Mouse (Mus musculus) lung, embryonic 16.5 days (tissue): ENCODE results near the gene Cdc42se2. TPM values are rescaled to one million over a fixed set of nuclear protein-coding genes. Genes with fewer than 3 reads are reported as not detected.

Source experiments
- ATAC-seq: fragments of 200-750 bp; cut with Nextera tagmentation; 2 replicates; pipeline ENCODE4 v1.8.0; 2017; ENCODE audit warnings: low read depth, mild to moderate bottlenecking, moderate library complexity
- H3K27ac ChIP-seq: fragments of 300-500 bp; sonication (generic); 2 replicates; pipeline ENCODE4 v1.5.1; 2014; ENCODE audit warnings: mild to moderate bottlenecking, control low read depth, low read length
- H3K27me3 ChIP-seq: fragments of 300-500 bp; sonication (generic); 2 replicates; pipeline ENCODE4 v1.6.1; 2014; ENCODE audit warnings: low read depth, low read length, mixed read lengths; ENCODE audit not compliant: control insufficient read depth, insufficient read depth
- H3K36me3 ChIP-seq: fragments of 300-500 bp; sonication (generic); 2 replicates; pipeline ENCODE4 v1.6.1; 2014; ENCODE audit warnings: low read length; ENCODE audit not compliant: control insufficient read depth, insufficient read depth
- H3K4me1 ChIP-seq: fragments of 300-500 bp; sonication (generic); replicated peaks from 2 replicates; pipeline ENCODE4 v1.6.1; 2014; ENCODE audit warnings: low read length, mixed read lengths; ENCODE audit not compliant: control insufficient read depth, insufficient read depth
- H3K4me2 ChIP-seq: fragments of 300-500 bp; sonication (generic); 2 replicates; pipeline ENCODE4 v1.6.1; 2014; ENCODE audit warnings: low read depth, low read length, control low read depth
- H3K4me3 ChIP-seq: fragments of 300-500 bp; sonication (generic); 2 replicates; pipeline ENCODE4 v1.5.1; 2014; ENCODE audit warnings: mild to moderate bottlenecking, low read length, control low read depth
- H3K9ac ChIP-seq: fragments of 300-500 bp; sonication (generic); 2 replicates; pipeline ENCODE4 v1.6.1; 2014; ENCODE audit warnings: low read length, control low read depth
- H3K9me3 ChIP-seq: fragments of 300-500 bp; sonication (generic); 2 replicates; pipeline ENCODE4 v1.6.1; 2016; ENCODE audit warnings: low read length; ENCODE audit not compliant: control insufficient read depth
- WGBS: fragments of 180-500 bp; shearing (Covaris S2); extraction: QIAGEN DNeasy Blood & Tissue Kit; methylation state at CpG from one replicate; pipeline ENCODE4 v1.1.7; 2014; 5-methylcytosine and 5-hydroxymethylcytosine counted together
- polyA plus RNA-seq: library from polyadenylated mRNA; unstranded; fragments of >200 nt; fragmentation: Nextera tagmentation; extraction: Ambion mirVana; gene quantifications from 2 replicates; pipeline ENCODE4 v1.2.1, GENCODE M21; 2015

Cdc42se2 gene
- polyA plus RNA-seq, 1 experiment from 2014 or later: 69.7 TPM

DNA sequence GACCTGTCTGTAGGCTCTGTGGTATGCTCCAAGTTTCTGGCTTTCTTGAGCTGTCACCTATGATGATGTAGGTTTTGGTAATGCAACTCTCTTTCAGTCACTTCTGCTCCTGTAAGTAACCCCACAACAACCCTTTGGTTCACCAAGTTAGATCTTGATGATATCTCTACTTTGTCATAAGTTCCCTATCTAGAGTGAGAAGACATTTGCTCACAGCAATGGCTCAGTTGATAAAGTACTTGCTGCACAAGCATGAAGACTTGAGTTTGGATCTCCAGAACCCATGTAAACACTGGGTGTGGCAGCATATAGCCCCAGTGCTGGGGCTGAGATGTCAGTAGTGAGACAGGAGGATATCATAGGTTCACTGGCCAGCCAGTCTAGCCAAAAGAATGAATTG lies 28.2 kb upstream of the Cdc42se2 start:
- no peaks in the 10 kb centered on the region for H3K36me3 ChIP-seq
- H3K9me3 ChIP-seq: no peaks in the 10 kb centered on the region
- H3K4me3 ChIP-seq: no peak overlapping the region
- no peak for ATAC-seq
- H3K27me3 ChIP-seq: no peaks in the 10 kb centered on the region
- no peak overlapping the region for H3K9ac ChIP-seq
- no peaks in the 10 kb centered on the region for H3K4me1 ChIP-seq
- no peak overlapping the region for H3K4me2 ChIP-seq
- no peak overlapping the region for H3K27ac ChIP-seq

- H3K9me3 ChIP-seq: no peaks in the 10 kb centered on the region
- no peak overlapping the region for H3K4me3 ChIP-seq
- 57% methylated on average over 8 of the region's 8 CpGs for WGBS
- no peaks in the 10 kb centered on the region for H3K27me3 ChIP-seq
- H3K9ac ChIP-seq: no peak overlapping the region
- H3K4me1 ChIP-seq: no peaks in the 10 kb centered on the region
- no peak for ATAC-seq
- H3K27ac ChIP-seq: no peak overlapping the region
- H3K4me2 ChIP-seq: no peak overlapping the region
- no peaks in the 10 kb centered on the region for H3K36me3 ChIP-seq
Measured at GRCm38 (mm10) chr11:54812812-54813516, 25.5 kb upstream of the Cdc42se2 start.

DNA sequence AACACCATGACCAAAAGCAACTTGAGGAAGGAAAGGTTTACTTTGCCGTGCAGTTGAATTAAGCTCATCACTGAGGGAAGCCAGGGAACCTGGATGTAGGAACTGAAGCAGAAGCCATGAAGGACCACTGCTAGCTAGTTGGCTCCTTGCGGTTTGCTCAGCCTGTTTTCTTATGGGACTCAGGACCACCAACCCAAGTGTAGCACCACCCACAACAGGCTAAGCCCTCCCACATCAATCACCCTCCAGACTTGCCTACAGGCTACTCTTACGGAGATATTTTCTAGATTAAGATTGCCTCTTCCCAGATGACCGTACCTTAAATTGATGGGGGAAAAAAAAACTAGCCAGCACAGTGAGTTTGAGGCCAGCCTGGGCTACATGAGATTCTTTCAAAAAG lies 24.8 kb upstream of the Cdc42se2 start:
- H3K27me3 ChIP-seq: no peaks in the 10 kb centered on the region
- no peak overlapping the region for H3K4me3 ChIP-seq
- H3K4me1 ChIP-seq: no peaks in the 10 kb centered on the region
- 62% methylated on average over 4 of the region's 4 CpGs for WGBS
- H3K27ac ChIP-seq: no peak overlapping the region
- no peak overlapping the region for H3K9ac ChIP-seq
- H3K9me3 ChIP-seq: no peaks in the 10 kb centered on the region
- no peak for ATAC-seq
- H3K4me2 ChIP-seq: no peak overlapping the region
- H3K36me3 ChIP-seq: no peaks in the 10 kb centered on the region

DNA sequence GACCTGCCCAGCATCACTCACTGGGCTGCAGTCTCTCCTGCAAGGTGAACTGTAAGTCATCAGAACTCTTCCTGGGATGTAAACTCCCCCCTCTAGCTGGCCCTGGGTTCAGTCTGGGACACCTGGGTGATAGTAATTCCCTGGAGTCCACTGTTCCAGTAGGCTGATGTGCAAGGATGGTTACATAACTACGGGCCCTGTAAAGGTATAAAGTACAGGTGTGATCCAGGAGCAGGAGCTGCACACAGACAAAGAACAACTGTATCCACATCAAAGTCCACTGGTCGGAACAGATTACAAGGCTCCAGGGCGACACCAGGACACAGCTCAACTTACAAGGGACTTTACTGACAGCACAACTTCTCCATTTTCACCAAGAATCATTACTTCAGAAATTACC lies 23.6 kb upstream of the Cdc42se2 start:
- WGBS: 62% methylated on average over 3 of the region's 3 CpGs

GRCm38 (mm10) chr11:54809582-54809981 lies 22.1 kb upstream of the Cdc42se2 start:
- no peaks in the 10 kb centered on the region for H3K4me1 ChIP-seq
- no peak overlapping the region for H3K9ac ChIP-seq
- H3K36me3 ChIP-seq: no peaks in the 10 kb centered on the region
- no peaks in the 10 kb centered on the region for H3K9me3 ChIP-seq
- no peak for ATAC-seq
- H3K4me3 ChIP-seq: no peak overlapping the region
- no peaks in the 10 kb centered on the region for H3K27me3 ChIP-seq
- no peak overlapping the region for H3K4me2 ChIP-seq
- no peak overlapping the region for H3K27ac ChIP-seq
- WGBS: 73% methylated on average over 5 of the region's 5 CpGs

More for the DNA sequence above, 23.6 kb upstream of the Cdc42se2 start:
- Histone ChIP-seq H3K4me1 (no peaks in the 10 kb centered on the region), H3K27ac (no peak overlapping the region), H3K9ac (no peak overlapping the region), H3K9me3 (no peaks in the 10 kb centered on the region), H3K4me2 (no peak overlapping the region), H3K36me3 (no peaks in the 10 kb centered on the region), H3K4me3 (no peak overlapping the region), H3K27me3 (no peaks in the 10 kb centered on the region)
- ATAC-seq: no peak

DNA sequence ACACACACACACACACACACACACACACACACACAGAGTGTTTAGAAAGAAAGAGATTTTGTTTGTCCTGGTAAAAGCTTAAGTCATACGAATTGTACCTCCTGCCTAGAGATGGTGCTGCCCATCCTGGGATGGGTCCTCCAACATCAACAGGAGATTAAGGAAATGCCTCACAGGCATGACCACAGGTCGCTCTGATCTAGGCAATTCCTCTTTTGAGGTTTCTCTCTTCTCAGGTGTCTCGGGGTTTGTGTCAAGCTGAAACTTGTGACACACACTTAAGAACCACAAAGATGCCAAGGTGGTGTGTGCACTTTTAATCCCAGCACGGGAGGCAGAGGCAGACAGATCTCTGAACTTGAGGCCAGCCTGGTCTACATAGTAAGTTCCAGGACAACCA lies 20.7 kb upstream of the Cdc42se2 start:
- Histone ChIP-seq H3K9ac (no peak overlapping the region), H3K9me3 (no peaks in the 10 kb centered on the region), H3K27me3 (no peaks in the 10 kb centered on the region), H3K36me3 (no peaks in the 10 kb centered on the region), H3K27ac (no peak overlapping the region), H3K4me3 (no peak overlapping the region), H3K4me2 (no peak overlapping the region), H3K4me1 (no peaks in the 10 kb centered on the region)
- 73% methylated on average over 4 of the region's 4 CpGs for WGBS
- ATAC-seq: no peak

DNA sequence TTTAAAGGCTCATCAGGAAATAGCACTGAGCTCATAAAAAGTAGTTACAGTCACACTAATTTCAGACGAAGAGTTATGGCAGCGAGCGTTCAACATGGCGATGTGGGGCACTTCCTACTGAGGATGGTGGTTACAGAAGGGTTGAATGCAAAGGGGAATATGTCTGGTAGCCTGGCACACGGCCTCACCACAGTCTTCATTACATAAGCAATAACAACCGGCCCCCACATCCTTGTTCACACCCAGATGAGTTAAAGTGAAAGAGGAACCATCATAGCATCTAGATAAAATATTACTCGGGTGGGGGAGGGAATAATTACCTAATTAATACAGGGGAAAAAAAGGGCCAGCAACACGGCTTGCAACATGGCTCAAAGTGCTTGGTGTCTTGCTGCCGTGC lies 20.2 kb upstream of the Cdc42se2 start:
- WGBS: 71% methylated on average over 9 of the region's 9 CpGs
- Histone ChIP-seq H3K9me3 (no peaks in the 10 kb centered on the region), H3K4me2 (no peak overlapping the region), H3K9ac (no peak overlapping the region), H3K27me3 (no peaks in the 10 kb centered on the region), H3K4me3 (no peak overlapping the region), H3K36me3 (no peaks in the 10 kb centered on the region), H3K27ac (no peak overlapping the region), H3K4me1 (no peaks in the 10 kb centered on the region)
- no peak for ATAC-seq

GRCm38 (mm10) chr11:54806891-54807290 lies 19.4 kb upstream of the Cdc42se2 start:
- no peaks in the 10 kb centered on the region for H3K27me3 ChIP-seq
- H3K4me3 ChIP-seq: no peak overlapping the region
- no peaks in the 10 kb centered on the region for H3K36me3 ChIP-seq
- ATAC-seq: no peak
- H3K9ac ChIP-seq: no peak overlapping the region
- WGBS: 87% methylated on average over 28 of the region's 28 CpGs
- no peak overlapping the region for H3K4me2 ChIP-seq
- H3K27ac ChIP-seq: no peak overlapping the region
- H3K9me3 ChIP-seq: no peaks in the 10 kb centered on the region
- no peaks in the 10 kb centered on the region for H3K4me1 ChIP-seq

- Histone ChIP-seq H3K4me2 (no peak overlapping the region), H3K27me3 (no peaks in the 10 kb centered on the region), H3K9ac (no peak overlapping the region), H3K9me3 (no peaks in the 10 kb centered on the region), H3K27ac (no peak overlapping the region), H3K4me1 (no peaks in the 10 kb centered on the region), H3K36me3 (no peaks in the 10 kb centered on the region), H3K4me3 (no peak overlapping the region)
- ATAC-seq: no peak
- WGBS: 83% methylated on average over 4 of the region's 4 CpGs
Measured at GRCm38 (mm10) chr11:54805196-54805595, 17.7 kb upstream of the Cdc42se2 start.

- no peak overlapping the region for H3K4me2 ChIP-seq
- H3K27me3 ChIP-seq: no peaks in the 10 kb centered on the region
- H3K4me1 ChIP-seq: no peaks in the 10 kb centered on the region
- no peak for ATAC-seq
- no peak overlapping the region for H3K9ac ChIP-seq
- no peak overlapping the region for H3K4me3 ChIP-seq
- H3K36me3 ChIP-seq: no peaks in the 10 kb centered on the region
- no peaks in the 10 kb centered on the region for H3K9me3 ChIP-seq
- 39% methylated on average over 6 of the region's 6 CpGs for WGBS
- H3K27ac ChIP-seq: no peak overlapping the region
Measured at GRCm38 (mm10) chr11:54802621-54803020, 15.1 kb upstream of the Cdc42se2 start.
